Mouse (Mus musculus) left cerebral cortex, adult 8-10 months (tissue): ENCODE measurements around the gene Zfp319. TPM values are rescaled to one million over a fixed set of nuclear protein-coding genes. Genes with fewer than 3 reads are reported as not detected.

ENCODE experiments used
- DNase-seq, 2 experiments: peaks; one replicate each; pipeline ENCODE4 v3.0.0; 2022; ENCODE audit warnings: low spot score in 2 of 2
- total RNA-seq, 4 experiments: library from RNA; stranded (reverse); gene quantifications; 2 replicates each; pipeline ENCODE4 v1.2.4; 2022

Gene Zfp319
- total RNA-seq, 4 experiments from 2014 or later = 14.7 to 16.3 (median 15.3) TPM

- no peak for DNase-seq
Measured at GRCm38 (mm10) chr8:95310342-95310970, 21.3 kb downstream of the Zfp319 start, which contains the start of gene Tepp. Gene Tepp, plus strand, starts transcription at chr8:95310566.

DNA sequence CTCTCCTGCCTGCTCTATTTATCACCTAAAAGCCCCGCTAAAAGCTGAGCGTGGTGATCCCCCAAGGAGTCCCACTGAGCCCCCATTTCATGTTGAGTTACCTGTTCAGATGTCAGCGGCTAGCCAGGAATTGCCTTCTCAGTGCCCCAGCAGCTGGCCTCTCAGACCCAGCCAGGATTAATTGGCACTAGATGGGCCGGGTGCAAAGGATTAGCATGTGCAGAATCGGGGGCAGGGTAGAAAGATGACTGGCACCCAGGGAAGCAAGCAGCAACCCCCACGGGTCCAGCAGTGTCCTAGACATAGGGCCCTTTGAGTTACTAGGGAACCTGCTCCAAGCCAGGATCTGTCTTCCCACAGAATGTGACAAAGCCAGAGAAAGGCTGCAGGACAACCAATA, 25.3 kb downstream of the Zfp319 start, which contains the start of gene Cngb1:
Gene Cngb1, minus strand, starts transcription at position 155 of the 400 bp plus-strand sequence.
- DNase-seq = no peak

- DNase-seq = no peak
Measured at GRCm38 (mm10) chr8:95305526-95305925, 26.2 kb downstream of the Zfp319 start.

DNA sequence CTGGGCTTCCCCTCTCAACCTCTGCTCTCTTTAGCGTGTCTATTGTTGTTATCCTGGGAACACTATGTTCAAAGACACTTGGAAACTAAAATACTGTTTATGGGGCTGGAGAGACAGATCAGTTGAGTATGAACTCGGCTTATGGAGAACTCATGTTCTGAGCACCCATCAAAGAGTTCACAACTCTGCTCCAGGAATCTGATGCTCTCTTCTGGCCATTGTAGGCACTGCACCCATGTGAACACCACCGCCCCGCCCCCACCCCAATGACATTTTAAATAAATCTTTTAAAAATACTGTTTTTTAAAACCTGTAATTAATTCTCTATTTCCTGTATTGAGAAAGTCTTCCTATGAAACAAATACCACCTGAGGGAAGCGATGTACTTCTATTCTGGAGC, 29.3 kb downstream of the Zfp319 start:
- no peak for DNase-seq

DNA sequence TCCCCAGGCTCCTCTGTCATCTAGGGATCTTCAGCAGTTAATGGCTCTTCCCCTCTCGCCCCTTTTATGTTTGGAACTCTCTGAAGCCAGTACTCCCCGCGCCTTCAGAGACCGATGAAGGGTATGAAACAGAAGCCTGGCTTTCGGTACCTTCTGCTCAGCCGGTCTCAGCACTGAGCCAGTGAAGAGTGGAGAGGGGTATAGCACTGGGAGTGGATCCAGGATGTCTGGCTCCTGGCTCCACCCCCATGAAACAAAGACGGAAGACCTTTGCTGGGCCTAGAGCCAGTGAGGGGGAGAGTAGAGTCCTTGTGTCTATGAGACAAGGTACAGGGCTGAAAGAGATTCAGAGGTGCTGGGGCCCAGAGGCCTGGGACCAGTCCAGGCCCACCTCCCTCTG, 37.9 kb downstream of the Zfp319 start:
- no peak for DNase-seq

GRCm38 (mm10) chr8:95293172-95293571, 38.6 kb downstream of the Zfp319 start:
- no peak for DNase-seq

- DNase-seq = no peak
Measured at GRCm38 (mm10) chr8:95289066-95289650, 42.6 kb downstream of the Zfp319 start.

- DNase-seq = no peak
Measured at GRCm38 (mm10) chr8:95281493-95281892, 50.3 kb downstream of the Zfp319 start.

Other genes with a start within 250 kb of the Zfp319 start
- 10 to 100 TPM; 52.8 to 71.1 (median 56.8) TPM for gene Kifc3, start 129.1 kb downstream of the Zfp319 start, total RNA-seq
- under 1 TPM; 0.25 to 0.53 (median 0.49) TPM for gene Cngb1, start 25.4 kb downstream of the Zfp319 start, total RNA-seq
- not detected for gene Tepp, start 21.4 kb downstream of the Zfp319 start, total RNA-seq
- 10 to 100 TPM; 11.4 to 13.8 (median 12.2) TPM for gene Usb1, start 334 bp upstream of the Zfp319 start, total RNA-seq
- 10 to 100 TPM; 16.0 to 17.9 (median 16.8) TPM for gene Mmp15, start 20.3 kb upstream of the Zfp319 start, total RNA-seq
- 10 to 100 TPM; 52.7 to 60.3 (median 57.4) TPM for gene Cfap20, start 102.9 kb upstream of the Zfp319 start, total RNA-seq
- gene Csnk2a2, start 158.1 kb upstream of the Zfp319 start, total RNA-seq = 10 to 100 TPM; 71.1 to 85.2 (median 78.2) TPM
- gene Ccdc113, start 202.1 kb upstream of the Zfp319 start, total RNA-seq = 1 to 10 TPM; 2.2 to 4.2 (median 3.4) TPM
- not detected for gene Prss54, start 244.4 kb upstream of the Zfp319 start, total RNA-seq